Mouse (Mus musculus): ENCODE data around the gene Mok. TPM values are rescaled to one million over a fixed set of nuclear protein-coding genes. Genes with fewer than 3 reads are reported as not detected.

Mok gene
- total RNA-seq, 2 experiments from 2014 or later: 11.7 to 14.7 TPM

DNA sequence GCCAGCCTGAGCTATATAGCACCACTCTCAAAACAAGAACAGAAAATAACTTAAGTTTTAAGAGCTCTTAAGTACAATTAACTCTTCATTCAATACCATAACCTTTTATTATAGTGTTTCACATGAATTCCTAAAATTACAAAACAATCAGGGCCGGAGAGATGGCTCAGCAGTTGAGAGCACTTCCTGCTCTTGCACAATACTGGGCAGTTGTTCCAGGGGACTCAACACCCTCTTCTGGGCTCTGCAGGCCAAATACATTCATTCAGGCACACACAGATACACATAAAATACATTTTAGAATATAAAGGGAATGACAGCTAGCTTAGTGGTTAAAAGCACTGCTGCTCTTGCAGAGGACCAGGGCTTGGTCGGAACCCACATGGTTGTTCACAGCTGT lies 23.9 kb downstream of the Mok start:
- intact Hi-C loops (cut with DNase I): no loop called here
- DNase-seq (ENCODE audit: low spot score in 2 of 2): no peak

GRCm38 (mm10) chr12:110814924-110815323 lies 25.8 kb downstream of the Mok start:
- DNase-seq (ENCODE audit: low spot score in 2 of 2): no peak
- intact Hi-C loops (cut with DNase I): no loop called here

- intact Hi-C loops (cut with DNase I): no loop called here
- no peak for DNase-seq (ENCODE audit: low spot score in 2 of 2)
Observed at GRCm38 (mm10) chr12:110813624-110814023, 27.1 kb downstream of the Mok start.

GRCm38 (mm10) chr12:110813132-110813531 lies 27.6 kb downstream of the Mok start:
- DNase-seq (ENCODE audit: low spot score in 2 of 2): no peak

DNA sequence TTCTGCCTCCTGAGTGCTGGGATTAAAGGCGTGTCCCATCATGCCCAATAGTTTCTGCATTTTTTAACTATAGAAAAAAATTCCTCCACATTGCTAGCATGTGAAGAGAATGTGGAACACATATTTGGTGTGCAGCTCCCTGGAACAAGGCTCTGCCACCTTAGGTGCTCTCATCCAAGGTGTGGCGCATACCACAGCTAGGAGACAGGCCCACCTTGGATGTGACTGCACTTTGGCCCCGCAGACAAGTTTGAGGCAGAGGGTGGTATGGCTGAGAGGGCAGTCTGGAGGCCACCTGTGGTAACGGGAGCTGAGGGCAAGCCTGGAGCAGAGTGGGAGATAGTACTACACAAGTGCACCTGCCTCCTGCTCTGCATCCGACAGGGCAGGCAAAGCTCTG lies 31.9 kb downstream of the Mok start:
- intact Hi-C loops (cut with DNase I): no loop called here
- DNase-seq (ENCODE audit: low spot score in 2 of 2): no peak

More at GRCm38 (mm10) chr12:110813132-110813531, 27.6 kb downstream of the Mok start:
- intact Hi-C loops (cut with DNase I): no loop called here

DNA sequence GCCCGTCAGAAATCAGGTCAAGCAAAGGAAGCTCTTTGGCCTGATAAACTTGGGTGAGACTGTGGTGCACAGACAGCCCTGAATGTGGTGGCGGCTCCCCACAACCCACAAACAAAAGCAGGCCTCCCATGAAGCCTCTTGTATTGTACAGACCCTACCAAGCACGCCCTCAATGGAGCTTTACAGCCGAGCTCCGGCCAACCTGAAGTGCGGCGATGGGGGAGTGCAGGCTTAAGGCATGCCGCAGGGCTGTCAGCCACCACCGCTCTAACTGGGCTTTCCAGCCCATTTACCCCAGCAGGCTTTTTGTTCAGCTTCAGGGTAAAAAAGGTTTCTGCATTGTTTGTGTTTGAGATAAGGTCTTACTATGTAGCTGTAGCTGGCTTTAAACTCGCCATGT lies 32.3 kb downstream of the Mok start:
- DNase-seq (ENCODE audit: low spot score in 2 of 2): no peak
- intact Hi-C loops (cut with DNase I): no loop called here

GRCm38 (mm10) chr12:110806301-110806970 lies 34.3 kb downstream of the Mok start:
- DNase-seq (ENCODE audit: low spot score in 2 of 2): no peak
- intact Hi-C loops (cut with DNase I): no loop called here

GRCm38 (mm10) chr12:110804261-110804660 lies 36.5 kb downstream of the Mok start:
- no peak for DNase-seq (ENCODE audit: low spot score in 2 of 2)
- intact Hi-C loops (cut with DNase I): no loop called here

DNA sequence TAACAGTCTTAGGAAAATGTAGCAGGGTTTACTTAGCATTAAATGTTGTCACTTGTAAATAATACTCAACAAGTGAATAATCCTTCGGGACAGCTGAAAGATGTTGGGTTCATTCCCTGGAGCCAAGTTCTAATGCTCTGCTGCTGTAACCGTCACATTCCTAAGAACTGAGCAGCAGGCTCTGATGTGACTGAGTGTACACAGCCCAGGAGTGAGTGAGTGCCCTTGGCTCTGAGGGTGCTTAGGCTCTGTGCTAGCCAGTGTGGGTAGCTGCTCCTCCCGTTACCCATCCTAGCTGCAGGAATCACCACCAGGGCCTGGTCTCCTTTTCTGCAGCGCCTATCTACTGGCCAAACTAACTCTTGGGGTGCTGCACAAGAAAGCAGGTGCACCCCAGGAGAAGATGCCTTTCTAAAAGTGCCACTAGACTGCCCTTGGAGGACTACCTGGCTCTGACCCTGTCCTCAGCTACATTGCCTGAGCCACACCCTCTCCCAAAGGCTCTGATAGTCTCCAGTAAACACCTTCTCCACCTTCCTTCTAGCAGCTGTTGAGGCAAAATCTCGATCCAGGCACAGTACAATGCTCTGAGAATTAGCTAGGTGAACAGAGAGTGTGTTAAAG lies 38.0 kb downstream of the Mok start:
- intact Hi-C loops (cut with DNase I): no loop called here
- DNase-seq (ENCODE audit: low spot score in 2 of 2): no peak

DNA sequence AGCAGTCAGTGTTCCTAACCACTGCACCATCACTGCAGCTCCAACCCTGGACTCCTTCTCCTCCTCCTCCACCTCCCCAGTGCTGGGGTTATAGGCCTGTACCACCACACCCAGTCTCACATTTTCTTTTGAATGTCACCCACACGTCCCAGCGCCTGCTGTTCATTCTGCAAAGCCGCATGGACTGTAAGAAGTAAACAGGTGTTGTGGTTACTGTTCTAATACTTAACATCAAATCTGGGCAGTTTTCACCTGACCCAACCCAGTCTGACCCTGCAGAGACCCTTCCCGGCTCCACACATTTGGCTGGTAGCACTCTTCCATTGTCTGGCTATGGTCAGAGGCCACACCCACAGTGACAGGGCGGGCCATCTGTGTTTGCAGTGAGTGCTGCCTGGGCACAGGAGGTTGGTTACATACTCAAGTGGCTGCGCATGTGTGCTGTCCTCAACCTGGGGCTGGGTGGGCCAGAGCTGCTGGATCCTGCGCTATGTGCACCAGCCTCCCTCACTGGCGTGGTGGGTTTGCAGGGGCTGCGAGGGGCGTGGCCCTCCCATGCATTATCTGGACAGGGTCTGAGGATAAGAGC lies 38.8 kb downstream of the Mok start:
- intact Hi-C loops (cut with DNase I): no loop called here
- DNase-seq (ENCODE audit: low spot score in 2 of 2): no peak

DNA sequence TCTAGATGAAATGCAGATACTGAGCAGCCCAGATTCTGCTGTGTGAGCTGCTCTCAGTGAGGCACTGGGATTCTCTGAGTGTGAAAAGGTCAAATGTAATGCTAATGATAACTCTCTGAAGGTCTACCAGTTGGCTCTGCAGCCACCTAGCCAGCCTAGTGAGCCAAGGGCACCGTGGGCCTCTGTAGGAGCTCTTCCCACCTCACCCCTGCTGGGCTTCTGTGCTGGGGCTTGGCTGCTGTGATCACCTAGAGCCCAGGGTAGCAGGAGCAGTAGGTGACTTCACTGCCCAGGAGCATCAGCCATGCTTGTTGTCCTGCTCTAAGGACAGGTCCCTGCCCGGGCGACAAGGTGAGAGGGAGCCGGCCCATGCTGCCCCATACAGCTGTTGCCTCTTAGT lies 41.5 kb downstream of the Mok start:
- intact Hi-C loops (cut with DNase I): no loop called here
- DNase-seq (ENCODE audit: low spot score in 2 of 2): no peak

GRCm38 (mm10) chr12:110797842-110798431 lies 42.8 kb downstream of the Mok start:
- intact Hi-C loops (cut with DNase I): no loop called here
- no peak for DNase-seq (ENCODE audit: low spot score in 2 of 2)

DNA sequence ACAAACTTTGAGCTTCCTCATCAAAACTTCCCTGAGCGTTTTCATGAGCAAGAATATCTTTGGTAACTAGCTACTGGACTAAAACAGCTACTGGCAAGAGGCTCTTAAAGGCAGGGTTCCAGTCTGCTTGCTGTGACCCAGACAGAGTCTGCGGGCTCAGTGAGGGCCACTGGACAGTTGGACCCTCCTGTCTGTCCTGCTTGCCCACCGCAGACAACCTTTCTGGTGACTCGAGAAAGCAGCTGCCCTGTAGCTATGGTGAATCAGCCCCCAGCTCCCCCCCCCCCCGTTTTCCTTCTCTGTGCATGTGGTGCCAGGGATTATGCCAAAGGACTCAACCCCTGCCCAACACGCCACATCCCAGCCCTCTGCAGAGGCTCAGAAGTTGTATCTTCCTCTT lies 43.5 kb downstream of the Mok start:
- no peak for DNase-seq (ENCODE audit: low spot score in 2 of 2)
- intact Hi-C loops (cut with DNase I): no loop called here

DNA sequence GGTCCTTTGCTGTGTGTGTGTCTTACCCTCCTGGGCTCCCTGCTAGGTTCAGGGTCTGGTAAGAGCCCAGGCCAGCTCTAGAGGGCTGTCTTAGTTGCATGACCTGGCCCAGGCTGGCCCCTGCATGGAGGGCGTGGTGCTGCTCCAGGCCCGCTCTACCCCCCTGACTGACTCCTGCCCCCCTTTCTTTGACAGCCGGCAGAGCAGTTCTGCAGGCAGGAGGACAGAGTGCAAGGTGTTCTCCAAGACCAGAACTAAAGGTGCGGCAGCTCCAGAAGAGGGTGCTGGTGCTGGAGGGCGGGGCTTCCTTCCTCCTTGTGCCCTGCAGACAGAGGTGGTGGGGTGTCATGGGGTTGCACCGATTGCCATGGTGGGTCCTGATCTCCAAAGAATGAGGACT lies 44.0 kb downstream of the Mok start:
- intact Hi-C loops (cut with DNase I): no loop called here
- no peak for DNase-seq (ENCODE audit: low spot score in 2 of 2)

GRCm38 (mm10) chr12:110795035-110795434 lies 45.7 kb downstream of the Mok start:
- intact Hi-C loops (cut with DNase I): no loop called here
- DNase-seq (ENCODE audit: low spot score in 2 of 2): no peak

- no peak for DNase-seq (ENCODE audit: low spot score in 2 of 2)
- intact Hi-C loops (cut with DNase I): no loop called here
Observed at GRCm38 (mm10) chr12:110791026-110791425, 49.7 kb downstream of the Mok start.

DNA sequence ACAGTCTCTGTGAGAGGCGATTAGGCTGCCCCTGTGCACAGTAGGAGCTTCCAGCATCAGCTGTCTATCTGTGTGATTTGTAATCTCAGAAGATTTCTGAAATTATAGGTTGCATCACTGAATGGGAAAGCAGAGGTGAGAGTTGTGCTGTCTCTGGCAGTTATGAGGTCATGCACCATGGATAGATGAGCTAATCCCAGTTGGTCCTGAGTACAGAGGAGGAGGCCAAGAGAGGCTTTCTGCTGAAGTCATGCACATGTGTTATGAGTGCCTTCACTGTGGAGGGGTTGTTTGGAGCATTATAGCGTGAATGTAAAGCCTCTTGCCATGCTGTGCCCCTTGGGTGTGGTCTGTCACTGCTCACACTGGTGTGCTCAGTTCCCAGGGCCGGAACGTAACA lies 50.2 kb downstream of the Mok start:
- DNase-seq (ENCODE audit: low spot score in 2 of 2): no peak
- intact Hi-C loops (cut with DNase I): no loop called here

- peak in 1 of 2 experiments; percentile 49 for DNase-seq (ENCODE audit: low spot score in 2 of 2)
- intact Hi-C loops (cut with DNase I): no loop called here
Observed at GRCm38 (mm10) chr12:110786243-110786642, 54.5 kb downstream of the Mok start.

- no peak for DNase-seq (ENCODE audit: low spot score in 2 of 2)
- intact Hi-C loops (cut with DNase I): no loop called here
Observed at GRCm38 (mm10) chr12:110784211-110784610, 56.5 kb downstream of the Mok start.

GRCm38 (mm10) chr12:110782278-110782677 lies 58.5 kb downstream of the Mok start:
- intact Hi-C loops (cut with DNase I): no loop called here
- DNase-seq (ENCODE audit: low spot score in 2 of 2): no peak

DNA sequence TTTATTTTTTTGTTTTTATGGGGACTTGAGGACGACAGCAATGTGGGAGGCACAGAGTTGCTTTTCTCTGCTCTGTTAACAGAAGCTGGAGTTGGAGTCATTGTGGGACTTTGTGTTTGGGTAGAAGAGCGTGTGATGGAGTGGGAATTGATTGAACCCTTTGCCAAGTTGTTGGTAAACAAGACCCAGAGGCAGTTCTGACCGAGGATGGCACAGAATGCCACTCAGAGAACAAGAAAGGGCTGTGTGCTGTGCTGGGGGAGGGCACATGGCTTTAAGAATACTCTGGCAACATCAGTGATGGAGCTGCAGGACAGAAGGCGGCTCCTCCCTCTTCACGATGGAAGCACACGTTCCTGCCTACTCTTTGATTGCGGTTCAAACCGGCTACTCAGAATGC lies 59.6 kb downstream of the Mok start:
- intact Hi-C loops (cut with DNase I): no loop called here
- peak in 1 of 2 experiments; percentile 49 for DNase-seq (ENCODE audit: low spot score in 2 of 2)

Data from left cerebral cortex, postnatal 25 days (tissue).